Mouse (Mus musculus) midbrain, postnatal 0 days (tissue): ENCODE results near the gene Sec31b. TPM values are rescaled to one million over a fixed set of nuclear protein-coding genes. Genes with fewer than 3 reads are reported as not detected.

Experiments
- ATAC-seq: fragments of 200-750 bp; cut with Nextera tagmentation; 2 replicates; pipeline ENCODE4 v1.8.0; 2017; ENCODE audit warnings: moderate number of reproducible peaks, mild to moderate bottlenecking, moderate TSS enrichment, moderate library complexity; ENCODE audit not compliant: low FRiP score
- DNase-seq: peaks from one replicate; pipeline ENCODE4 v3.0.0-alpha.2; 2015; ENCODE audit warnings: low spot score
- H3K27ac ChIP-seq: fragments of 300-500 bp; sonication (generic); 2 replicates; pipeline ENCODE4 v1.5.1; 2014; ENCODE audit warnings: low read depth, mild to moderate bottlenecking, low read length, mixed read lengths
- H3K27me3 ChIP-seq: fragments of 300-500 bp; sonication (generic); 2 replicates; pipeline ENCODE4 v1.6.1; 2014; ENCODE audit warnings: low read length, control low read depth, mixed read lengths; ENCODE audit not compliant: insufficient read depth
- H3K36me3 ChIP-seq: fragments of 300-500 bp; sonication (generic); 2 replicates; pipeline ENCODE4 v1.6.1; 2014; ENCODE audit warnings: low read length, control low read depth, mixed read lengths; ENCODE audit not compliant: insufficient read depth
- H3K4me1 ChIP-seq: fragments of 300-500 bp; sonication (generic); 2 replicates; pipeline ENCODE4 v1.6.1; 2014; ENCODE audit warnings: mild to moderate bottlenecking, control low read depth, antibody characterized with exemption, low read length, mixed read lengths; ENCODE audit not compliant: insufficient read depth
- H3K4me2 ChIP-seq: fragments of 300-500 bp; sonication (generic); 2 replicates; pipeline ENCODE4 v1.6.1; 2014; ENCODE audit warnings: low read depth, mild to moderate bottlenecking, low read length, mixed read lengths; ENCODE audit not compliant: poor library complexity, severe bottlenecking
- H3K4me3 ChIP-seq: fragments of 300-500 bp; sonication (generic); 2 replicates; pipeline ENCODE4 v1.5.1; 2014; ENCODE audit warnings: low read depth, mild to moderate bottlenecking, low read length, moderate library complexity
- H3K9ac ChIP-seq: fragments of 300-500 bp; sonication (generic); replicated peaks from 2 replicates; pipeline ENCODE4 v1.6.1; 2014; ENCODE audit warnings: mild to moderate bottlenecking, low read length, moderate library complexity, mixed read lengths; ENCODE audit not compliant: poor library complexity, severe bottlenecking
- H3K9me3 ChIP-seq: fragments of 300-500 bp; sonication (generic); 2 replicates; pipeline ENCODE4 v1.6.1; 2016; ENCODE audit warnings: low read length, control low read depth
- CTCF ChIP-seq: IDR thresholded peaks from 2 replicates; pipeline ENCODE4 v1.5.1; 2016; ENCODE audit warnings: antibody characterized with exemption, mild to moderate bottlenecking
- WGBS: fragments of 180-500 bp; shearing (Covaris S2); extraction: QIAGEN DNeasy Blood & Tissue Kit; methylation state at CpG from one replicate; pipeline ENCODE4 v1.1.7; 2014; 5-methylcytosine and 5-hydroxymethylcytosine counted together
- polyA plus RNA-seq: library from polyadenylated mRNA; unstranded; fragments of >200 nt; fragmentation: Nextera tagmentation; extraction: Ambion mirVana; gene quantifications from 2 replicates; pipeline ENCODE4 v1.2.1, GENCODE M21; 2015
- total RNA-seq: library from RNA; depleted of rRNA; stranded (reverse); fragments of >200 nt; gene quantifications from 2 replicates; pipeline ENCODE4 v1.2.3, GENCODE M21; 2014; rRNA removed

Sec31b gene
- 0.11 and 0.38 TPM in 2 replicates for total RNA-seq
- polyA plus RNA-seq, result 0.13 and 0.26 TPM in 2 replicates

DNA sequence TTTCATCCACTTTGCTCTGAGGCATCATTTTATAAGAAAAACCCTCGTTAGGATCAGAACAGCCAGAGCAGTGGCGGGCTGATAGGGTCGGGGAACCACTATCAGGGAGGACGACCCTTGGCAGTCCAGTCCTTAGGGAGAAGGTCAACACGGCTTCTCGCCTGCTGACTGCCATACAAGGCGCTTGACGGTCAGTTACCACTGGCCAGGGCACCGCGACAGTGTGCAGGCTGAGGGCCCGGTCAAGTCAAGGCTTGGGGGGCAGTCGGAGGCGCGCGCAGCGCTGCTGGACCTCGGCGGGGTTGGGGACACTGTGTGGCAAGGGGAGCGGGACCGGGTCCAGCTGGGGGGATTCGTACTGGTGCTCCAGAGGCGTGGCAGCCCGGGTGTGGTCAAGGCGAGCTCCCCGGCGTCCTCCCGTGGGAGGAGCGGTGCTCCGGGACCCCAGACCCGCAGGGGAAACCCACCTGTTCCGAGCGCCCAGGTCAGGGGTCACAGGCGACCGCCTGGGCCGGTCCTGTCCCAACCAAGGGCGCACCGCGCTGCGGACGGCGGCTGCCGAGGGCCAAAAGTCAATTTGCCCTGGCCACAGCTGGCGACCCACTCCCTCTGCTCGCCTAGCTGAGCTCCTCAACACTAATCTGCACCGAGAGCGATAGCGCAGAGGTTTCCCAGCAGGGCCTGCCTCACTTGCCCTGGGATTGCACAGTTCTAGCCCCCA is at the start of gene Sec31b:
Gene Sec31b (minus strand): TSS at position 544 of the 721 bp plus-strand sequence.
- peak within 1 kb of the TSS; percentile 42 for H3K9ac ChIP-seq
- WGBS, result under 1% methylated on average over 46 of the region's 47 CpGs
- no peak for ATAC-seq

GRCm38 (mm10) chr19:44594180-44594579 is 48.5 kb upstream of the Sec31b start:
- no peak overlapping the region for H3K4me2 ChIP-seq
- DNase-seq (no peak), ATAC-seq (no peak)
- no peak overlapping the region for H3K27ac ChIP-seq
- H3K9me3 ChIP-seq, result no peaks in the 10 kb centered on the region
- no peaks in the 10 kb centered on the region for H3K4me1 ChIP-seq
- no peak overlapping the region for H3K4me3 ChIP-seq
- no peak for TF ChIP-seq CTCF
- no peaks in the 10 kb centered on the region for H3K27me3 ChIP-seq
- no peaks in the 10 kb centered on the region for H3K36me3 ChIP-seq
- 96% methylated on average over 14 of the region's 14 CpGs for WGBS
- H3K9ac ChIP-seq, result no peak overlapping the region

More for the DNA sequence above, at the start of gene Sec31b:
- Histone ChIP-seq H3K27ac (no peak within 1 kb of the TSS), H3K36me3 (peaks cover 19% of the 10 kb centered on the region), H3K4me2 (peak within 1 kb of the TSS; percentile 74), H3K4me3 (peak within 1 kb of the TSS; percentile 42), H3K27me3 (peaks cover 16% of the 10 kb centered on the region; the same call in 1 of the 2 replicates), H3K4me1 (no peaks in the 10 kb centered on the region), H3K9me3 (no peaks in the 10 kb centered on the region)
- no peak for TF ChIP-seq CTCF
- DNase-seq, result no peak

DNA sequence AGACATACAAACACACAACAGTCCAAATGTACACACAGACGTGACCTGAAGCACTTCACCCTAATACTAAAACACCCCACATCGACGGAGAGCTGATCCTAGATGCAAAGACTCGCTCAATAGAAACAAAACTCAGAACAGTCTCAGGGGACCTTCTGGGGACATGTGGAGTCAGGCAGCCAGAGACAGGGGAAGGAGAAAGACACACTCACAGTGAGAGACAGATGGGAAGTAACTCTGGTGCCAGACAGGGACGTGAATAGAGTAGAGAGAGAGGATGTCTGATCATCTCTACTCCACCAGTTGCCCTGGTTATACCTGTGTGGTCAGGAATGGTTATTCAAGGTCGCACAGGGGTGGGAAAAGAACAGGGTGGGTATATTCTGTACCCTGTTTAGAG is 46.0 kb upstream of the Sec31b start:
- Histone ChIP-seq H3K4me3 (no peak overlapping the region), H3K9me3 (no peaks in the 10 kb centered on the region), H3K4me1 (no peaks in the 10 kb centered on the region), H3K9ac (no peak overlapping the region), H3K4me2 (no peak overlapping the region), H3K27ac (no peak overlapping the region), H3K36me3 (no peaks in the 10 kb centered on the region), H3K27me3 (peaks cover under 1% of the 10 kb centered on the region; the same call in 1 of the 2 replicates)
- ATAC-seq (no peak), DNase-seq (no peak)
- 67% methylated on average over 6 of the region's 6 CpGs for WGBS
- no peak for TF ChIP-seq CTCF

DNA sequence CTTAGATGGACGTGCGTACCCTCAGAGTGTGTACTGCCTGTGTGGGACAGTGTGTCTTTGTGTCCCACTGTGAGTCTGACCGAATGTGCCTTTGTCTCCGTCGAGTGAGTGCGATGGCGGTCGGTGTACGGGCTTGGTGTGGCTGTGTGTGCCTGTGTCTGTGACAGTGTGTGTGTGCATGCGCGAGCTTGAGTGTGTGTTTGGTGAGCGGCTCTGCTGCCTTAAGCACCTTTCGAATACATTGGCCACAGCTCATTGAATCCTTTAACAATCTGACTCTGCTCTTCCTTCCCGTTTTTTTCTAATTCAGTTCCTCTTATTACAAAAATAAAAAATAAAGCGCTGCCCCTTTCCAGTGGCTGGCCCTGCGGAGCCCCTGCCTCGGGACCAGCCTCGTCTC is 45.3 kb upstream of the Sec31b start:
- H3K9me3 ChIP-seq, result no peaks in the 10 kb centered on the region
- 69% methylated on average over 18 of the region's 18 CpGs for WGBS
- H3K27ac ChIP-seq, result no peak overlapping the region
- H3K4me3 ChIP-seq, result no peak overlapping the region
- no peaks in the 10 kb centered on the region for H3K4me1 ChIP-seq
- H3K36me3 ChIP-seq, result no peaks in the 10 kb centered on the region
- no peak overlapping the region for H3K4me2 ChIP-seq
- TF ChIP-seq CTCF, result no peak
- peaks cover 7% of the 10 kb centered on the region for H3K27me3 ChIP-seq
- DNase-seq (no peak), ATAC-seq (no peak)
- H3K9ac ChIP-seq, result no peak overlapping the region

DNA sequence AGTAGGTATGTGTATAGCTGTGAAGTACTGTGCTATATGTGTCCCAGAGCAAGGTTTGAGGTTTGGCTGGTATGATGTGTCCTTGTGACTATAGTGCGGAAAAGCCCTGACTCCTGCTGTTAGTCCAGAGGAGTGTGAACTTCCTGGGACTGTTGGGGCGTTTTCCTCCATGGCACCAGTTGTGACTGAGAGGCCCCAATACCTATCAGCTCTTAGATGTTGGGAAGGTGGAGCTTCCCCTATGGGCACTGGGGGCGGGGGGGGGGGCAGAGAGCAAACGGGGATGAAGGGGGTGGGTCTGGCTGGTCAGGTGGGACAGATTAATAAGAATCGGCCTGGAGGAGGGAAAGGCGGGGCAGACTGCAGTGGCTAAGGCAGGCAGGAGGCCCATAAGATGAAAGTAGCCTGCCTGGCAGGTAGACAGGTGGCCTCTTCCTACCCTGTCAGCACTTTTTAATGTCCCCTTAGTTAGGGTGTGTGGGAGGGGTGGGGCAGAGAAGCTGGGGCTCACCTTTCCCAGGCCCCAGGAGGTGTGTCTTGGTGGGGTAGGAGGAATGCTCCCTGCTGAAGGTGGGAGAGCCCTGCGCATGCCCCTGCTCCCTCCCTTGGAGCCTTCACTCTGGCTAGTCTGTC is 44.0 kb upstream of the Sec31b start:
- H3K4me1 ChIP-seq, result no peaks in the 10 kb centered on the region
- no peak overlapping the region for H3K27ac ChIP-seq

DNA sequence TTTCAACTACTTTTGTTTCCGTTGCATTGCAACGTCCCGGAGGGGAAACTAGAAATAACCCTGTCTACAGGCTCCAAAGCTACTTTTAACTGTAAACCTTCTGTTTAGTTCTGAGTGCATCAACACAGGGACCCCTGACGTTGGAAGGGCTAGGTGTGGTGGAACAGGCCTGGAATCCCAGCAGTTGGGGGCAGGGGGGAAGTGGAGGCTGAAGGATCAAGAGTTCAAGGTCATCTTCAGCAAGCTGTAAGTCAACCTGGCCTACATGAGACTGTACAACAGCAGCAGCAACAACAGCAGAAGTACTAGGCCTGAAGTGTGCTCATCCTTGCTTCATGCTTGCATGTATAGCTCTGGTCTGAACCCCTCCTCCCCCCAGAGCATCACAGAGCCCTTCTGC is 42.4 kb upstream of the Sec31b start:
- Histone ChIP-seq H3K27ac (no peak overlapping the region), H3K9ac (no peak overlapping the region), H3K4me1 (no peaks in the 10 kb centered on the region), H3K36me3 (no peaks in the 10 kb centered on the region), H3K27me3 (peaks cover 24% of the 10 kb centered on the region), H3K4me2 (no peak overlapping the region), H3K4me3 (no peak overlapping the region), H3K9me3 (no peaks in the 10 kb centered on the region)
- no peak for DNase-seq
- TF ChIP-seq CTCF, result no peak
- WGBS, result 39% methylated on average over 4 of the region's 4 CpGs
- ATAC-seq, result no peak

More for the DNA sequence above, 44.0 kb upstream of the Sec31b start:
- H3K4me3 ChIP-seq, result no peak overlapping the region
- no peaks in the 10 kb centered on the region for H3K36me3 ChIP-seq
- H3K27me3 ChIP-seq, result peaks cover 15% of the 10 kb centered on the region
- WGBS, result 57% methylated on average over 7 of the region's 7 CpGs
- no peak for DNase-seq
- no peak for TF ChIP-seq CTCF
- ATAC-seq, result no peak
- H3K4me2 ChIP-seq, result no peak overlapping the region
- H3K9me3 ChIP-seq, result no peaks in the 10 kb centered on the region
- no peak overlapping the region for H3K9ac ChIP-seq
